Mouse (Mus musculus) ovary, postnatal 14 days (tissue): ENCODE data around the gene Gmfg.

Experiments used
- DNase-seq: peaks from one replicate; pipeline ENCODE4 v3.0.0; 2022; ENCODE audit warnings: low spot score

Gene Gmfg

GRCm38 (mm10) chr7:28482854-28483253 is 45.6 kb downstream of the Gmfg start:
- no peak for DNase-seq

GRCm38 (mm10) chr7:28484192-28484591 is 46.9 kb downstream of the Gmfg start:
- no peak for DNase-seq

DNA sequence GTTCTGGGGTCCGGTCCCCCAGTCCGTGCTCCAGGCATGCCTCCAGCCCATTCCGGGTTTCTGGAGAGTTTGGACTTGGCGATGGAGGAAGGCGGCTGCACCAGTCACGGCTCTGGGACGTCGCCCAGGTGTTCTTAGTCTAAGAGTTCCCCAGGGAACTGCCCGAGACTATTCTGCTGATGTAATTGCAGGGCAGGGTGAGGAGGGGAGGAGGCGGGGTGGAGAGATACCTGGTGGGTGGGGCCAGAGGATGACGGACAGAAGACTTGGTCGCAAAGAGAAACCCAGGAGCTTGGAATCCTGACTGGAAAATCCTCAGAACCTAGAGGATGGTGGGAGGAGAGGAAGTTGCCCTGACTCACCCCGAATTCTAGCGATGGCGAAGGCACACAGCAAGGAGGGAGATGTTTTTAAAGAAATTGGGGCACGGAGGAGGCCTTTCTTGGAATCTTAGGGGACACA is 50.8 kb downstream of the Gmfg start:
- DNase-seq, result peak; percentile 11

GRCm38 (mm10) chr7:28490410-28490809 is 53.2 kb downstream of the Gmfg start:
- DNase-seq, result peak; percentile 59

GRCm38 (mm10) chr7:28490903-28491302 is 53.7 kb downstream of the Gmfg start:
- no peak for DNase-seq

DNA sequence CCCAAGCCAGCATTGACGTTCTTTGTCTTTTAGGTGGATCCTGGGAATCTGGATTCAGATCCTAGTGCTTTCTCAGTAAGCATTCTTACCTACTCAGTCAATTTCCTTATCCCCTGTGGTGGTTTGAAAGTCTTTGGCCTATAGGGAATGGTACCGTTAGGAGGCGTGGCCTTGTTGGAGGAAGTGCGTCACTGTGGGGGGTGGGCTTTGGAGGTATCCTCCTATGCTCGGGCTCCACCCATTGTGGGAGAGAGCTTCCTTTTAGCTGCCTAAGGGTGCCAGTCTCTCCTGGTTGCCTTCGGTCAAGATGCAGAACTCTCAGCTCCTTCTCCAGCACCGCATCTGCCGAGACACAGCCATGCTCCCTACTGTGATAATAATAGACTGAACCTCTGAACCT is 55.1 kb downstream of the Gmfg start:
- DNase-seq, result no peak

DNA sequence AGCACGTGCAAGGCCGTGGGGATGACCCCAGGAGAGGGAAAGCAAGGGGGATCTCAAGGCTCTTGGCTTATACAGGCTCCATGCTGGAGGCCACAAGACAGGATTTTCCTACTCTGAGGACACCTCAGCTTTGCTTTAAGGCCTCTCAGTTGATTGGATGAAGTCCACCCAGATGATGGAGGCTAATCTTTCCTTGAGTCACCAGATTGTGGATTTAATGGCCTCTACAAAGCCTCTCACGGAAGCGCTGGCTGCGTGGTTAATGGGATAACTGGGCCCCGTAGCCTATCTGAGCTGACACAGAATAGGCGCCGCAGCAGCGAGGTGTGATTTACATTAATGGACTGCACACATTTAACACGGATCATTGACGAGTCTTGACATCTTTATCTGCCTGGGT is 58.2 kb downstream of the Gmfg start:
- DNase-seq, result no peak
